Mouse (Mus musculus): Measurements from ENCODE around the gene Slc51b. TPM values are rescaled to one million over a fixed set of nuclear protein-coding genes. Genes with fewer than 3 reads are reported as not detected.

Slc51b gene
- polyA plus RNA-seq, 1 experiment from 2014 or later: not detected

DNA sequence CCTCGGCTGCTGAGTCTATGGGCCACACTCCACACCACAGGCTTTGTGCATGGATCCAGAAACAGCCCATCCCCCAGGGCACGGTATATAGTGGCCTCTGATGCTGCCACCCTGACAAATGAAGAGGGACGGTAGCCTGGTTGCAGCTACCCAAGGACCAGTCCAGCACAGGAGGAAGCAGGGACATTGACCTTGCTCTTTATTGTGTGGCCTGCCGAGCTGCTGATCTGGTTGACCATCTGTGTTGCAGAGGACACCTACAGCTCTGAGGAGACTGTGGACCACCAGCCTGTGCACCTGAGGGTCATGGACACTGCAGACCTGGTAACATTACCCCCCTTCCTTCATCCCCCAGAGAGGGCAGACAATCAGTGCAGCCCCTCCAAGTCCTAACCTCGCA, 15.4 kb downstream of the Slc51b start:
- Histone ChIP-seq H3K9me3 (no peaks in the 10 kb centered on the region), H3K27ac (no peak overlapping the region), H3K36me3 (replicated peaks) (no peaks in the 10 kb centered on the region), H3K4me2 (no peak overlapping the region), H3K4me3 (replicated peaks) (no peak overlapping the region), H3K9ac (no peak overlapping the region), H3K4me1 (no peaks in the 10 kb centered on the region; the same call in 1 of the 2 replicates), H3K27me3 (no peaks in the 10 kb centered on the region)
- no peak for ATAC-seq (ENCODE audit: low FRiP score)
- 86% methylated on average over 5 of the region's 5 CpGs for WGBS

DNA sequence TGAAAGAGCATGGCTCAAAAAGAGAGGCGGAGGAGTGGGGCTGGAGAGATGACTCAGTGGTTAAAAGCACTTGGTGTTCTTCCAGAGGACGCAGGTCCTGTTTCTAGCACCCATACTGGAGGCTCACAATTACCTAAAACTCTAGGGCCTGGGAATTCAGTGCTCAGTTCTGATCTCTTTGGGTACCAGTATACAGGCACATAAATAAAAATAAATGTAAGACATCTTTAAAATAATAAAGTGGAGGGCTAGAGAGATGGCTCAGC, 17.6 kb downstream of the Slc51b start:
- Histone ChIP-seq H3K4me2 (no peak overlapping the region), H3K36me3 (replicated peaks) (no peaks in the 10 kb centered on the region), H3K9me3 (no peaks in the 10 kb centered on the region), H3K27ac (no peak overlapping the region), H3K27me3 (no peaks in the 10 kb centered on the region), H3K4me3 (replicated peaks) (no peak overlapping the region), H3K9ac (no peak overlapping the region), H3K4me1 (no peaks in the 10 kb centered on the region; the same call in 1 of the 2 replicates)
- ATAC-seq (ENCODE audit: low FRiP score): no peak
- 84% methylated on average over 2 of the region's 2 CpGs for WGBS

DNA sequence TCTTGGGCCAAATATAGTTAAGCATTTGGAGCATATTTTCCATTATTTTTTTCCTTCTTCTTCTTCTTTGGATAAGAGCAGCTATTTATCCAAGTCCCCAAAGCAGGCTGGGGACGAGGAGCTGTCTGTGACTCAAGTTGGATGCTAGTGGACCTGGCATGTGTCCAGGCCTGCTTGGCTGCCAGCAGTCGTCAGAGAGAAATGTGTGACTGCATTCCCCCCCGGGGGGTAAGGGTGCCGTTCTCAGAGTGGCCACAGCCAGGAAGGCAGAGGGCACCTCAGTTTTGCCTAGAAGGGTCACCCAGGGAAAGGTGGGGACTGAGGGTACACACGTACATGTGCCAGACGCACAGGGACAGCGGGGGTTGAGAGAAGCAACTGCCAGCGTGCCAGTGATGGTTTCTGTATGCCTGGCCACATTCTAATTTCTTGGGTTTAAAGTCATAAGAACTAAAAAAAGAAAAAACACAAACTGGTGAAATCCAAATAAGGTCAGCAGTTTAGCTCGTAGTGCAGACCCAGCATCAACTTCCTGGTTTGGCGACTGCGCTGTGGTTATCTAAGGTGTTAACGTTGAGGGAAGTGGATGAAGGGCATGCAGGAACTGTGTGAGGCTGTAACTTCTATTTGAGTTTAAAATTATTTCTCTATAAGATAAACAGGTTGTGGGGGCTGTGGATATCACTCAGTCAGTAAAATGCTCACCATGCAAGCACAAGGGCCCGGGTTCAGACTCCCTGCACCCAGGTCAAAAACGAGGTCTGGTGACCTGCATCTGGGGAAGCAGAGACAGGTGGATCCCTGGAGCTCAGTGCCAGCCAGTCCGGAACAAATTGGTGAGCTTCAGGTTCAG, 18.2 kb downstream of the Slc51b start:
- Histone ChIP-seq H3K27ac (no peak overlapping the region), H3K4me1 (no peaks in the 10 kb centered on the region; the same call in 1 of the 2 replicates), H3K36me3 (replicated peaks) (no peaks in the 10 kb centered on the region), H3K9ac (no peak overlapping the region), H3K9me3 (no peaks in the 10 kb centered on the region), H3K27me3 (no peaks in the 10 kb centered on the region), H3K4me3 (replicated peaks) (no peak overlapping the region), H3K4me2 (no peak overlapping the region)
- WGBS: 77% methylated on average over 15 of the region's 15 CpGs
- no peak for ATAC-seq (ENCODE audit: low FRiP score)

DNA sequence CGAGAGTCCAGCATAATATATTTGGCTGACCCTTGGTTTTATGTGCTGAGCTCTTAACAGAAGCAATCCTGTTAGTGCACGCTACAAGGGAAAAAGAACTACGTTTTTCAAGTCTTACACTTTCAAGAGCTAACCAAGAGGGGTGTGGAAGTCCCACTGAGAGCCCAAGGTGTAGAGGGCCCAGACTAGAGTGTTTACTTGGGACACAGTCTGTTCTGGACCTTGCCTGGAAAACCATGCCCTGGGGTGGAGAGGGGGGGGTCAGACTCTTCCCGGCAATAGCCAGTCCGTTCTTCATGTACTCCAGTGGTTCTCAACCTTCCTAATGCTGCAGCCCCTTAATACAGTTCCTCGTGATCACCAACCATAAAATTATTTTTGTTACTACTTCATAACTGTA, 22.8 kb downstream of the Slc51b start:
- Histone ChIP-seq H3K9me3 (no peaks in the 10 kb centered on the region), H3K4me3 (replicated peaks) (no peak overlapping the region), H3K36me3 (replicated peaks) (no peaks in the 10 kb centered on the region), H3K4me2 (no peak overlapping the region), H3K9ac (no peak overlapping the region), H3K27ac (no peak overlapping the region), H3K4me1 (peaks cover 10% of the 10 kb centered on the region), H3K27me3 (peaks cover 8% of the 10 kb centered on the region)
- no peak for ATAC-seq (ENCODE audit: low FRiP score)
- WGBS: 90% methylated on average over 6 of the region's 6 CpGs

DNA sequence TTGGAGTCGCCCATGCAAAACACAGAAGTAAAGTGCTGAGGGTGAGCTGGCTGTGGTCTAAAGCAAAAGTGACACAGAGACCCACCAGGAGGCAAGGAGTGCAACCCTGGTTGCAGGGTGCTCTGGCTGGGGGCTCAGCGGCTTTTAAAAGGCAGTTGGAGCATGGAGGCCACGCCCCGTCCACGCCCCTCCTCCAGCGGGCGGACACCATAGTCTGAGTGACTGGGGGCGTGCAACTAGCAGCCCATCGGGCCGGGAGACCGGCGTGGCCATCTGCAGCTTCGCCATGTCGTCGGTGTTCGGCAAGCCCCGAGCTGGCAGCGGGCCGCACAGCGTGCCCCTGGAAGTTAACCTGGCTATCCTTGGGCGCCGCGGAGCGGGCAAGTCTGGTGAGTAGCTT, 24.5 kb downstream of the Slc51b start, which contains the start of gene Rasl12:
Gene Rasl12 (plus strand): TSS at position 228 of the 400 bp plus-strand sequence.
- Histone ChIP-seq H3K4me3 (replicated peaks) (peak within 1 kb of the TSS; percentile 48), H3K4me1 (peaks cover 10% of the 10 kb centered on the region), H3K36me3 (replicated peaks) (no peaks in the 10 kb centered on the region), H3K27me3 (peaks cover 21% of the 10 kb centered on the region), H3K27ac (no peak within 1 kb of the TSS), H3K9me3 (no peaks in the 10 kb centered on the region), H3K9ac (peak within 1 kb of the TSS; percentile 60), H3K4me2 (peak within 1 kb of the TSS; percentile 69)
- under 1% methylated on average over 23 of the region's 24 CpGs for WGBS
- peak; percentile 86 for ATAC-seq (ENCODE audit: low FRiP score)

DNA sequence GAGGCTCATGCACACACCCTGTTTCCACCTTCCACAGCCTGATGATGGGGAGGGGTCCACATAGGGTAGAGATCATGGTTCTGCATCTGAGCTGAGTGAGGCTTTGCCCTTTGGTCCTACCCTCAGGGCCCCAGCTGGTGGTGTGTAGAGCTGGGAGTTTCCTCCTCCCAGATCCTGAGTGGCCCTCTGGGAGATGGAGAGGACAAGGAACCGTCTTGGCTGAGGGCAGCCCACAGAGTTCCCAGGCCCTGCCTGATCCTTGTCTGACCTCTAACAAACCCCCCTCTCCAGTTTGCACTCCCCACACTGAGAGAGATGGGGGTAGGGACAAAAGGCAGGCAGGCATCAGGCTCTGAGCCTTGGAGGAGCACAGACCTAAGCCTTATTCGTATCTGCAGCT, 28.4 kb downstream of the Slc51b start:
- Histone ChIP-seq H3K27me3 (peaks cover 60% of the 10 kb centered on the region), H3K9me3 (peaks cover 6% of the 10 kb centered on the region; the same call in 1 of the 2 replicates), H3K4me3 (replicated peaks) (no peak overlapping the region), H3K27ac (no peak overlapping the region), H3K4me1 (peaks cover 15% of the 10 kb centered on the region), H3K9ac (no peak overlapping the region), H3K4me2 (no peak overlapping the region), H3K36me3 (replicated peaks) (no peaks in the 10 kb centered on the region)
- WGBS: 73% methylated on average over 2 of the region's 2 CpGs
- no peak for ATAC-seq (ENCODE audit: low FRiP score)

DNA sequence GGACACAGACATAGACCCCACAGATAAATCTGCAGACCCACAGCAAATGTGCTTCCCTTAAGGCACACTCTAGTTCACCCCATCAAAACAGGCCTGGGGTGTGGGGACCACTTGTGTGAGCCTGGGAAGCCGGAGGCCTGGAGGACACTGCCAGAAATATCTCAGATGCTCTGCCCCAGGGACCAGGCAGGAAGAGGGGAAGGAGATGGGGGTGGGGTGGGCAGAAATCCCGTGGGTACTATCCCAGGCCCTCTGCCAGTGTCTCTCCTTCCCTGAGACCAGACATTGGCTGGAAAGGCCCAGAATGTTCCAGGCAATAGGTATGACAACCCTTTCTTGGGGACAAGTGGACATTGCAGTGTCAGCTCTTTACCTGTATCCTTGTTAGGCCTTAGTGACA, 29.1 kb downstream of the Slc51b start:
- ATAC-seq (ENCODE audit: low FRiP score): no peak

DNA sequence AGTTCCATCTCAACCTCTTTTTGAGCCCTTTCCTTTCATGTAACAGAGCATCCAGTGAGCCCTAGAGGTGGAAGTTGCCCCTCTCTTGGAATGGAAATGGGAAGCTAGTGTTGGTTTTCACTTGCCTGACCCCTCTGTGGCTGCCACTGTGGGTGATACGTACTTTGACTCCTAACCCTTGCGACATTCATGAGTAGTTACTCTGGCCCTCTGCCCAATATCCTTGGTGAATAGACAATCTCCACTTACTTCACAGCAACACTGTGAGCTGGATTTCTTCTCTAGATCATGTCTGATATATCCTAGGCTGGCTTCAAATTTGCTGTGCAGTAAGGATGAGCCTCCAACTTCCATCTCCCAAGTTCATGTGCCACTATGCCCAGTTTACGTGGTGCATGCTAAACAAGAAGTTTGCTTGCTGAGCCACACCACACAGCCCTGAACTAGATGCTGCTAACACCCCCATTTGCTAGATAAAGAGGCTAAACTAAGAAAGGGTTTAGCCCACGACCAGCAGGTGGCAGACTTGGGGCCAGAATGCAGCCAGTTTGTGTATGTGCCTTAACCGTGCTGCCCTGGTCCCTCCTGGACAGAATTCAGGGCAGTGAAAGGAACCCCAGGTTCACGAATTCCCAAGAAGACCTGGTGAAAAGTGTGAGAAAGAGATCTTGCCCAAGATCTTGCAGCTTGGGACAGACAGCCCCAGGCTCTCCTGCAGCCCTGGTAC, 30.0 kb downstream of the Slc51b start:
- ATAC-seq (ENCODE audit: low FRiP score): no peak
- peaks cover 60% of the 10 kb centered on the region for H3K27me3 ChIP-seq
- H3K9me3 ChIP-seq: peaks cover 6% of the 10 kb centered on the region; the same call in 1 of the 2 replicates
- 28% methylated on average over 6 of the region's 6 CpGs for WGBS
- H3K4me2 ChIP-seq: no peak overlapping the region
- no peak overlapping the region for H3K4me3 ChIP-seq (replicated peaks)
- H3K4me1 ChIP-seq: peaks cover 5% of the 10 kb centered on the region
- H3K36me3 ChIP-seq (replicated peaks): no peaks in the 10 kb centered on the region
- H3K27ac ChIP-seq: no peak overlapping the region
- no peak overlapping the region for H3K9ac ChIP-seq

More for the DNA sequence above, 29.1 kb downstream of the Slc51b start:
- no peak overlapping the region for H3K27ac ChIP-seq
- peaks cover 6% of the 10 kb centered on the region; the same call in 1 of the 2 replicates for H3K9me3 ChIP-seq
- no peak overlapping the region for H3K9ac ChIP-seq
- WGBS: 64% methylated on average over 2 of the region's 2 CpGs
- no peak overlapping the region for H3K4me3 ChIP-seq (replicated peaks)
- peaks cover 11% of the 10 kb centered on the region for H3K4me1 ChIP-seq
- H3K36me3 ChIP-seq (replicated peaks): no peaks in the 10 kb centered on the region
- H3K4me2 ChIP-seq: no peak overlapping the region
- peaks cover 60% of the 10 kb centered on the region for H3K27me3 ChIP-seq

DNA sequence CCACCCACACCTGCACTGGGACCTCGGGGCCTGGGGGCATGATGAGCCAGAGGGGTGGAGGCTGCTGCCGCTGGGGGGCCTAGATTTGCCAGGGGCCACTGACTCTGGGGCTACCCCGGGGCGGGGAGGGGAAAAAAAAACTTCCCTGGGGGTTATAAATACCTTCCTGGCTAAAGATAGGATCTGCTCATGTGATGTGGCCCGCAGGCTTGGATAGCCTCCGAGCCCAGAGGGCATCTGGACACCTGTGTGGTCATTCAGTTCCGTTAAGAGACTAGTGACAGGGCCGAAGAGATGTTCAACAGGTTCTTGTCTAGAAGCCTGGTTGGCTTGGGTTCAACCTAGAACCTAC, 31.2 kb downstream of the Slc51b start, which contains the start of gene Kbtbd13:
Gene Kbtbd13 (minus strand): TSS at position 40 of the 352 bp plus-strand sequence.
- peaks cover 5% of the 10 kb centered on the region for H3K4me1 ChIP-seq
- ATAC-seq (ENCODE audit: low FRiP score): no peak
- peaks cover 63% of the 10 kb centered on the region for H3K27me3 ChIP-seq
- H3K9ac ChIP-seq: peak within 1 kb of the TSS; percentile 3; the same call in 1 of the 2 replicates
- H3K27ac ChIP-seq: no peak within 1 kb of the TSS
- H3K36me3 ChIP-seq (replicated peaks): no peaks in the 10 kb centered on the region
- 44% methylated on average over 8 of the region's 8 CpGs for WGBS
- peak within 1 kb of the TSS; percentile 54 for H3K4me2 ChIP-seq
- H3K9me3 ChIP-seq: peaks cover 6% of the 10 kb centered on the region; the same call in 1 of the 2 replicates
- H3K4me3 ChIP-seq (replicated peaks): peak within 1 kb of the TSS; percentile 40

DNA sequence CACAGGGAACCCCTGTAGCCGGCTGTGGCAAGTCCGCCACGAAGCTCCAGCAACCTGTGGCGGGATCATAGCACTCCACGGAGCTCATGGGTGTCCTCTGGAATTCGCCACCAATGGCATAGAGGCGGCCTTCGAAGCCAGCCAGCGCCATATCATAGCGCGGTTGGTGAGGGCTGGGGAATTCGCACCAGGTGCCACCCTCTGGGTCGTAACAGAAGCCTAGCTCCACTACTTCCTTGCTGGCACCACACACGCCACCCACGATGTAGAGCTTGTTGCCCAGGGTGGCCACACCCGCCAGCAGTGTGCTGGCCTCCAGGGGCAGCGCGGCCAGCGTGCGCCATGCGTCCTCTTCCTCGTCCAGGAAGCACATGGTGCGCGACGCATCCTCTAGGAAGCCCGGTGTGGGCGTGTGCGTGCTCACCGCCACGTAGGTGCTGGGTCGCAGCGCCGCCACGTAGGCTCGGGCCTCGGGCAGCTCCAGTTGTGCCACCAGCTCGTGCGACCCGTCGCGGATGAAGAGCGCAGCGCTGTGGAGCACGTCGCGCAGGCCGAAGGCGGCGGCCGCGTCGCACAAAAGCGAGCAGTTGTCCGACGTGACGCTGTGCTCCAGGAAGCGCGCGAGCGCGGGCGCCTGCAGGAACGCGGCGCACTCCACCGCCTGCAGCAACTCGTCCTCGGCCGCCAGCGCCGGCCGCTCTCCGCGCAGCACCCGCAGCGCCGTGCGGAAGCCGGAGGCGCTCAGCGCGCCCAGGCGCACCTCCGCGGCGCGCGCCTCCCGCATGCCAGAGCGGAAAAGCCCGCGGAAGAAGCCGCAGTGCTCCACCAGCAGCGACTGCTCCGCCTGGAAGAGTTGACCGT, 31.8 kb downstream of the Slc51b start:
- Histone ChIP-seq H3K27ac (no peak overlapping the region), H3K9ac (peak overlapping the region; percentile 3; the same call in 1 of the 2 replicates), H3K9me3 (peaks cover 6% of the 10 kb centered on the region; the same call in 1 of the 2 replicates), H3K4me2 (peak overlapping the region; percentile 54), H3K36me3 (replicated peaks) (no peaks in the 10 kb centered on the region), H3K27me3 (peaks cover 63% of the 10 kb centered on the region), H3K4me1 (peaks cover 5% of the 10 kb centered on the region), H3K4me3 (replicated peaks) (peak overlapping the region; percentile 40)
- ATAC-seq (ENCODE audit: low FRiP score): peak; percentile 41
- WGBS: 18% methylated on average over 96 of the region's 96 CpGs

DNA sequence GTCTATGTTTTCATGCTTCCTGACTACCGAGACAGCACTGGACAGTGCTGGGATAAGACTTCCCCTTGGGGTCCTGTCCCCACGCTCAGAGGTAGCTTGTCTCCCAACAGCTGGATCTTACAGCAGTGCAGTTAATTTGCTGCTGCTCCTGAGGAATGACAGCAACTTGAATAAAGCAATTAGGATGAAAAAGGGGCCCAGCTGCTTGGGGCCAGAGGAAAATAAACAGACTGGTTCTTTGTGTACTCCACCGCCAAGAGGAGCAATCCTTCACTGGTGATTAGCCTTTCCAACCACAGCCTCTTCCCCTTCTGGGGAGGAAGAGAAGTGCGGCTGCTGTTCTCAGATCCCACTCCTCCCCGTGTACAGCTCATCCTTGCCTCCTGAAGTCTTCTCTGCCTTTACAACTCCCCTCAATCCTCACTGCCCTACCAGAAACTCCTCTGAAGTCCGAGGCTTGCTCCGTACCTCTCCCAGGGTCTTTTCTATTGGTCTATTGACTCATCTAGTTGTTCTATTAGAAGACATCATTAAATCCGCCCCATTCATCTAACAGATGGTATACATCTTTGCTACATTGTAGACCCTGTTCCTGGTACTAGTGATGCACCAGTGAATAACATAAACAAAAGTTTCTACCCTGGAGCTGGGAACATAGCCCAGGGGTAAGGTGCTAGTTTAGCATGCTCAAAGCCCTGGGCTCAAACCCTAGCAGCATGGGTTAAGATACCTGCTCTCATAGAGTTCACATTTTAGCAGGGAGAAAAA, 36.2 kb downstream of the Slc51b start:
- peaks cover 5% of the 10 kb centered on the region for H3K4me1 ChIP-seq
- no peak overlapping the region for H3K9ac ChIP-seq
- H3K27me3 ChIP-seq: peaks cover 33% of the 10 kb centered on the region
- H3K36me3 ChIP-seq (replicated peaks): no peaks in the 10 kb centered on the region
- no peak overlapping the region for H3K27ac ChIP-seq
- H3K4me2 ChIP-seq: no peak overlapping the region
- no peak for ATAC-seq (ENCODE audit: low FRiP score)
- peaks cover 6% of the 10 kb centered on the region; the same call in 1 of the 2 replicates for H3K9me3 ChIP-seq
- no peak overlapping the region for H3K4me3 ChIP-seq (replicated peaks)
- 38% methylated on average over 8 of the region's 8 CpGs for WGBS
